Mouse (Mus musculus) E14TG2a.4 (cell line): ENCODE data around the gene Nkain1.

ENCODE experiments used
- CTCF ChIP-seq: conservative IDR thresholded peaks from 2 replicates; pipeline ENCODE4 v1.5.1; 2014; ENCODE audit warnings: low read length
- NANOG ChIP-seq: IDR thresholded peaks from 2 replicates; pipeline ENCODE4 v1.6.1; 2014; ENCODE audit warnings: borderline replicate concordance, low read length, mixed read lengths
- POU5F1 ChIP-seq: IDR thresholded peaks from 2 replicates; pipeline ENCODE4 v1.6.1; 2014; ENCODE audit warnings: low read length, borderline replicate concordance

- no peak for TF ChIP-seq CTCF
- no peak for TF ChIP-seq POU5F1
- no peak for TF ChIP-seq NANOG
These were observed 474 bp downstream of the Nkain1 start for GRCm38 (mm10) chr4:130573351-130574047.
